In genomic region chr4:142028533-142028932, GRCm38 (mm10) we compare ENCODE assay signal across 18 mouse cellular contexts. TPM values are rescaled to one million over a fixed set of nuclear protein-coding genes. Genes with fewer than 3 reads are reported as not detected.
"Had no signal": no experiment of that assay in that cellular context is flagged by ENCODE, and none has a peak within 500 bp of the region (broad histone marks: within the 10 kb centered on the region; RNA-seq: fewer than 3 reads in every experiment).

No protein-coding gene starts in this region.

- ATAC-seq: liver, embryonic 12.5 days; midbrain, embryonic 16.5 days had no signal

- H3K9me3 ChIP-seq: kidney, embryonic 15.5 days; limb, embryonic 13.5 days; liver, embryonic 12.5 days; midbrain, embryonic 12.5 days; neural tube, embryonic 13.5 days had no signal

- H3K4me3 ChIP-seq: kidney, embryonic 15.5 days; limb, embryonic 13.5 days; liver, embryonic 12.5 days; megakaryocyte, embryonic 14.5 days; midbrain, embryonic 12.5 days; neural tube, embryonic 13.5 days had no signal

- DNase-seq: kidney, postnatal 14 days; left cerebral cortex, postnatal 4 days; lung, embryonic 14.5 days; lung, postnatal 10 days; lung, postnatal 4 days; retina, postnatal 1 day; right cerebral cortex, postnatal 4 days; spleen, adult 18-20 months; thymus, adult 18-20 months; thymus, postnatal 14 days had no signal

- H3K4me2 ChIP-seq: kidney, embryonic 15.5 days; limb, embryonic 13.5 days; liver, embryonic 12.5 days; lung, embryonic 14.5 days; midbrain, embryonic 12.5 days; neural tube, embryonic 13.5 days had no signal

- H3K4me1 ChIP-seq: limb, embryonic 13.5 days; midbrain, embryonic 12.5 days; neural tube, embryonic 13.5 days had no signal

- H3K9ac ChIP-seq: kidney, embryonic 15.5 days; limb, embryonic 13.5 days; liver, embryonic 12.5 days; lung, embryonic 14.5 days; midbrain, embryonic 12.5 days; neural tube, embryonic 13.5 days had no signal

- H3K27me3 ChIP-seq: kidney, embryonic 15.5 days; limb, embryonic 13.5 days; midbrain, embryonic 12.5 days; neural tube, embryonic 13.5 days had no signal

- H3K36me3 ChIP-seq: midbrain, embryonic 12.5 days; neural tube, embryonic 13.5 days had no signal

- H3K27ac ChIP-seq: kidney, embryonic 15.5 days; limb, embryonic 13.5 days; liver, embryonic 12.5 days; midbrain, embryonic 12.5 days; neural tube, embryonic 13.5 days had no signal

RNA-seq across cellular contexts. Expression of gene Fhad1, which starts 13.7 kb away (rescaled TPM):
- polyA plus RNA-seq: liver, embryonic 16.5 days had no signal
